Mouse (Mus musculus): ENCODE results near the gene Tango2.

DNA sequence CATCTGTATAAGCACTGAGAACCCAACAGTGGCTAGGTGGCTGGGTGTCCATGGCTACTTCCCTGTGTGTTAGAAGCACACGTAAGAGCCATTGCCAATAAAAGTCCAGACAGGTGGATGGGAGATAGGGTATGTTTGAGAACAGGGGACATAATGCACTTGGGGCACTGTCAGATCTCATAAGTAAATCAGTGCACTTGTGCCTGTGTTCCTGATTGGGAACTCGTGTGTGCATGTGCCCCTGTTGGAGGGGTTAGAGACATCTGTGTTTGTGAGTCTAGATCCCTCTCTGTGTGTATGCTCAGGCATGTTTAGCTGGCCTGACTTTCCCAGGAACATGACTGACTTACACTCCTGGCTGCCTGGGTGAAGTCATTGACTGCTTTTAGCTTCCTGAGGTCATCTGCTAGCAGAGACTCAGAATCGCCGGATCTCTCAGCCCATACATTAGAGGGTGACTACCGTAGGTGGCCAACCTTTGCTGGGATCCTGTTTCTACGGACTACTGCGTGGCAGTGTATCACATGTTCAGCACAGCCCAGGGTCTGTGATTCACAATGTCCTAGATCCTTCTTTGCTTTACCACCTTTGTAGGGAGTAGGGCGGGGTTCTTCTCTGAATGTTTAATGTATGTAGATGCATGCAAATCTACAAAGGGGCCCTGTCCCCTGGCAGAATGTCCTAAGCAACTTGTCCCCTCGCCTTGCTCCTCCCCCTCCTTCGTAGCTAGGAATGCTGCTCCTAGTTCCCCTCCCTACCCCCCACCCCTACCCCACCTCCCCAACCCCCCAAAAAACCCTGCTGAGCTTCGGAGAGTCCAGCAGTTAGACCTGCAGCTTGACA lies 47.1 kb upstream of the Tango2 start:
- TF ChIP-seq CTCF (IDR thresholded peaks at IDR 0.05; ENCODE audit: low read depth, low read length) (no peak), POLR2A (IDR thresholded peaks at IDR 0.05; ENCODE audit: borderline replicate concordance, low read depth, low read length) (no peak)
